Mouse (Mus musculus) ES-Bruce4 (cell line): Measurements from ENCODE around the gene Mmd.

Experiments
- CTCF ChIP-seq: IDR thresholded peaks from one replicate; pipeline ENCODE4 v1.8.1; 2011; ENCODE audit warnings: low read depth, low read length
- EP300 ChIP-seq: IDR thresholded peaks from 2 replicates; pipeline ENCODE4 v1.6.1; 2011; ENCODE audit warnings: low read depth, low read length; ENCODE audit not compliant: insufficient read depth

DNA sequence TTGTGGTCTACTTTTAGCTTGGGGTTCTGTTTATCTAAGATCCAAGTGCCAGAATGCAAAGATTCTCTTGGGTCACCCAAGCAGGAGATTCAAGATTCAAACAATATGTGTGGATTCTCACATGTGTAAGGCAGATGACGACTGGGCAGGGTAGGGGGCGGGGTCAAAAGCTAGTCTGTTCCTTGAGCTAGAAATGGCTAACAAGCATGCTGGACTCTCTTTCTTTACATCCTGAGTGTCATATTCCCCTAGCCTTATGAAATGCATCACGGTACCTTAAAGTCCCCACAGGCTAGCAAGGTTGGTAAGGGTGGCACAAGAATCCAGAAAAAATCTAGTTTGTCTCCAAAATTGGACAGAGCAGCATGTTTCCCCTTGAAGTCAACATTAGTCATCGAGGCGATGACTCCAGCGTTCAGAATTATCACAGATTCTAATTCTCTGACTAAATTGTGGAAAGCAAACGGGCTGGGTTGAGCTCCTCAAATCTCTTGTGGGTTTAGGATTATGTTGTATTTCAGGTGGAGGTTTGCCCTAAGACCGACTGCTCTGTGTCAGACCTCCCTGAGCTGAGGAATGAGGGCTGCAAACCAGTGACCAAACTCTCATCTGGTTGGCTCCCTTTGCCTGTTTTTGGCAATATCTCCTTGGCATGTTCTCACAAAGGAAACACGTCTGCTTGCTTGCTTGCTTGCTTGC lies 20.9 kb upstream of the Mmd start:
- TF ChIP-seq CTCF (no peak), EP300 (no peak)
